Mouse (Mus musculus) liver, embryonic 11.5 days (tissue): ENCODE measurements around the gene Trmt61a. TPM values are rescaled to one million over a fixed set of nuclear protein-coding genes. Genes with fewer than 3 reads are reported as not detected.
"Not testable (repeated sequence)": the region's sequence is repeated elsewhere in the genome, so short reads cannot be mapped to it uniquely, and the experiment has no call there.

ENCODE experiments used
- ATAC-seq: fragments of 200-750 bp; cut with Nextera tagmentation; replicated peaks from 2 replicates; pipeline ENCODE4 v1.8.0; 2017; ENCODE audit warnings: moderate number of reproducible peaks, mild to moderate bottlenecking, moderate TSS enrichment, moderate library complexity; ENCODE audit not compliant: low FRiP score
- DNase-seq: peaks from one replicate; pipeline ENCODE4 v3.0.0-alpha.2; 2017; ENCODE audit warnings: low spot score
- H3K27ac ChIP-seq: fragments of 300-500 bp; sonication (generic); 2 replicates; pipeline ENCODE4 v1.5.1; 2014; ENCODE audit warnings: mild to moderate bottlenecking, low read depth, low read length, control low read depth
- H3K27me3 ChIP-seq: fragments of 300-500 bp; sonication (generic); replicated peaks from 2 replicates; pipeline ENCODE4 v1.6.1; 2014; ENCODE audit warnings: low read length, mixed read lengths; ENCODE audit not compliant: control insufficient read depth, insufficient read depth
- H3K36me3 ChIP-seq: fragments of 300-500 bp; sonication (generic); 2 replicates; pipeline ENCODE4 v1.6.1; 2014; ENCODE audit warnings: mild to moderate bottlenecking, low read length, moderate library complexity, mixed read lengths; ENCODE audit not compliant: control insufficient read depth, insufficient read depth
- H3K4me1 ChIP-seq: fragments of 300-500 bp; sonication (generic); replicated peaks from 2 replicates; pipeline ENCODE4 v1.6.1; 2014; ENCODE audit warnings: low read length, mixed read lengths; ENCODE audit not compliant: control insufficient read depth, insufficient read depth
- H3K4me2 ChIP-seq: fragments of 300-500 bp; sonication (generic); 2 replicates; pipeline ENCODE4 v1.6.1; 2014; ENCODE audit warnings: mild to moderate bottlenecking, control low read depth, moderate library complexity
- H3K4me3 ChIP-seq: fragments of 300-500 bp; sonication (generic); 2 replicates; pipeline ENCODE4 v1.5.1; 2014; ENCODE audit warnings: low read depth, low read length, control low read depth
- H3K9ac ChIP-seq: fragments of 300-500 bp; sonication (generic); 2 replicates; pipeline ENCODE4 v1.6.1; 2014; ENCODE audit warnings: low read depth, low read length, control low read depth
- H3K9me3 ChIP-seq: fragments of 300-500 bp; sonication (generic); 2 replicates; pipeline ENCODE4 v1.6.1; 2016; ENCODE audit warnings: low read length, inconsistent platforms, mixed read lengths; ENCODE audit not compliant: control insufficient read depth
- WGBS: fragments of 180-500 bp; shearing (Covaris S2); extraction: QIAGEN DNeasy Blood & Tissue Kit; methylation state at CpG from one replicate; pipeline ENCODE4 v1.1.7; 2014; 5-methylcytosine and 5-hydroxymethylcytosine counted together
- polyA plus RNA-seq: library from polyadenylated mRNA; unstranded; fragments of >200 nt; fragmentation: Nextera tagmentation; extraction: Ambion mirVana; gene quantifications from 2 replicates; pipeline ENCODE4 v1.2.1, GENCODE M21; 2014

The Trmt61a gene
- polyA plus RNA-seq, 1 experiment from 2014 or later: 21.0 TPM

DNA sequence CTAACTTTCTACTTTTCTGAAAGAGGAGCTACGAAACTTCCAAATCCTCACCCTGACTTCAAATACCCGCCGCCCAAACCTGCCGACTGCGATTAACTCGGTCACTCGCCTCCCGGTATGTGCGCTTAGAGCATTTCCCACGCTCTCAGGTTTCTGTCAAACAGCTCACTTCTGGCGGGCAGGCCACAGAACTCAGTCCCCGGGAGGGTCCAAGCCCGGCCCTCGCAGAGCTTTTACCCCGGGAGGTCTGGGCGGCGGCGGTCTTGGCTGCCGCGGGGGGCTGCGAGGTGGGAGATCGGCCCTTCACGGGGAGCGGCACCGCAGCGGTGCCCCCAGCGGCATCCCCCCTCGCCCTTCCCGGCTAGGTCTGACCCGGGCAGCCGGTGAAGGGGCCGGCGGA is 34.6 kb downstream of the Trmt61a start:
- peak overlapping the region; percentile 94 for H3K4me3 ChIP-seq

DNA sequence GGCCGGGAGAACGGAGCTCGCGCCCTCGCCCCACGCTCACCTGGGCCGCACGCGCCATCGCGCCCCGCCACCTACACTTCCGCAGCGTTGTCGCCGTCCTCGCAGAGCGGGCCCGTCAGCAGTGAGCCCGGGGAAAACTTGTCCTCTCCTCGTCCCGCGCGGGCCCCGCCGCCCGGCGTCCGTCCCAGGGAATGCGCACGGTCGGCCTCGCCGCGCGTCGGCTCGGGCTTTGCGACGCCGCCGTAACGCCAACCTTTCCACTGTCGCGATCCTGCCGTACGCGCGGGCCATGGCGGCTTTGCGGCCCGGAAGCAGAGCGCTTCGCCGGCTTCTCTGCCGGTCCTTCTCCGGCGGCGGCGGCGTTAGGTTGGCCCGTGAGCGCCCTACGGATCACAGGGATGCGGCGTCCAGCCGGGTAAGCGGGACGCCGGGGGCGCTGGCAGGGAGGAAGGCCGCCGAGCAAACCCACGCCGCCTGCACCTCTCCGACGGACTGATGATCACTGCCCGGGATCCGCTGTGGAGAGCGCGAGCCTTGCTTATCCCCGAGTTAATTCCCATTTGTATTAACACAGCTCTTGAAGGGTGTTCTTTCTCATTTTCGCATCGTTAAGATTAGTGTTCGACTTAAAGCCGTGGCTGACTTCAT is 35.2 kb downstream of the Trmt61a start, which contains the start of the genes Bag5 and Apopt1:
Bag5 (minus strand) TSS at position 254 of the 648 bp plus-strand sequence.
Apopt1 (plus strand) TSS at position 258 of the 648 bp plus-strand sequence.
- under 1% methylated on average over 86 of the region's 86 CpGs for WGBS
- peak within 1 kb of the TSS; percentile 94 for H3K4me3 ChIP-seq
- DNase-seq: peak; percentile 90
- H3K9me3 ChIP-seq: no peaks in the 10 kb centered on the region
- no peaks in the 10 kb centered on the region for H3K27me3 ChIP-seq
- ATAC-seq: peak; percentile 84
- H3K9ac ChIP-seq: peak within 1 kb of the TSS; percentile 85
- peak within 1 kb of the TSS; percentile 91 for H3K4me2 ChIP-seq
- peaks cover 15% of the 10 kb centered on the region for H3K4me1 ChIP-seq
- H3K27ac ChIP-seq: peak within 1 kb of the TSS; percentile 70
- peaks cover 17% of the 10 kb centered on the region for H3K36me3 ChIP-seq

More for the DNA sequence above, 34.6 kb downstream of the Trmt61a start:
- peak overlapping the region; percentile 70 for H3K27ac ChIP-seq
- H3K4me1 ChIP-seq: peaks cover 15% of the 10 kb centered on the region
- H3K27me3 ChIP-seq: no peaks in the 10 kb centered on the region
- peak overlapping the region; percentile 91 for H3K4me2 ChIP-seq
- DNase-seq (peak; percentile 51), ATAC-seq (peak; percentile 23; the same call in 1 of the 2 replicates)
- under 1% methylated on average over 33 of the region's 33 CpGs for WGBS
- peak overlapping the region; percentile 85 for H3K9ac ChIP-seq
- H3K9me3 ChIP-seq: no peaks in the 10 kb centered on the region
- H3K36me3 ChIP-seq: peaks cover 17% of the 10 kb centered on the region

DNA sequence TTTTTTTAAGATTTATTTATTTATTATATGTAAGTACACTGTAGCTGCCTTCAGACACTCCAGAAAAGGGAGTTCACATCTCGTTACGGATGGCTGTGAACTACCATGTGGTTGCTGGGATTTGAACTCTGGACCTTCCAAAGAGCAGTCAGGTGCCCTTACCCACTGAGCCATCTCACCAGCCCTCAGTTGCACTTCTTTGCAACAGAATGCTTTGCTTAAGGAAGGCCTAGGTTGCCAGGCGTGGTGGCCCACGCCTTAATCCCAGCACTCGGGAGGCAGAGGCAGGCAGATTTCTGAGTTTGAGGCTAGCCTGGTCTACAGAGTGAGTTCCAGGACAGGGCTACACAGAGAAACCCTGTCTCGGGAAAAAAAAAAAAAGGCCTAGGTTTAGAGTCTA is 36.0 kb downstream of the Trmt61a start:
- Histone ChIP-seq H3K4me2 (peak overlapping the region; percentile 91), H3K4me3 (peak overlapping the region; percentile 94), H3K4me1 (peaks cover 15% of the 10 kb centered on the region), H3K36me3 (peaks cover 15% of the 10 kb centered on the region)
- ATAC-seq, DNase-seq, H3K9ac ChIP-seq, H3K27ac ChIP-seq, H3K9me3 ChIP-seq, H3K27me3 ChIP-seq: not testable (repeated sequence)
- 70% methylated on average over 6 of the region's 6 CpGs for WGBS

DNA sequence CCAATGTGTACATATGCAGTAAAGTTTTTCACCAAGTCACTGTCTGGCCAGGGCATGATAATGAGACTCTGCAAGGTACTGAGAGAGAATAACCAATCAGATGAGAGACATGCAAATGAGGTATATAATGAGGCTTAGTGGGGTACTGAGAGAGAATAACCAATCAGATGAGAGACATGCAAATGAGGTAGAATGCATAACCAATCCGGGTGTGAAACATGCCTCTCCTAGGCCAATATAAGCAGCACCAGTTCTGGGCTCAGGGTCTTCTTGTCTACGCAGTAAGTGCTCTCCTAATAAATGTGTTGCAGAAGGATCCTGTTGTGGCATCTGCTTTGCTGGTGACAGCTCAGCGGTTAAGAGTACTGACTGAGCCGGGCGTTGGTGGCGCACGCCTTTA is 38.6 kb downstream of the Trmt61a start:
- no peak overlapping the region for H3K4me3 ChIP-seq
- 95% methylated on average over 7 of the region's 7 CpGs for WGBS
- no peak overlapping the region for H3K27ac ChIP-seq
- no peaks in the 10 kb centered on the region for H3K36me3 ChIP-seq
- DNase-seq (no peak), ATAC-seq (no peak)
- H3K9ac ChIP-seq: no peak overlapping the region
- no peaks in the 10 kb centered on the region for H3K9me3 ChIP-seq
- H3K27me3 ChIP-seq: no peaks in the 10 kb centered on the region
- H3K4me2 ChIP-seq: no peak overlapping the region
- H3K4me1 ChIP-seq: peaks cover 14% of the 10 kb centered on the region

DNA sequence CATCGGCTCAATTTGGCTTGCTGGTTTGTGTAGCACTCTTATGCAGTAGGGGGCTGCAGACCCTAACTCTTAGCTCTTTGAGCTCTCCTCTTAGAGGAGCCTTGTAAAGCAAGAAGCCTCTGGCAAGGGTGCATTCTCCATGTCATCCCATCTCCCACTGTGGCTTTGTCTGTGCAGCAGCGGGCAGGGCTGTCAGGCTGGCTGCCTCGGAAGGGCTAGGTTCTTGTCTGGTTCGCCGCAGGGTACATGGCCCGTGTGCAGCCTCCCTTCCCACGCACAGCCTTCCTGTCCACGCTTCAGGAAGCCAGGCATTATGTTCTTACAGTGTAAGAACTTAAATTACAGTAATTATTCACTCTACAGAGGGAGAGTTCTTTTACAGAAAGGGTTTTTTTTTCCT is 40.8 kb downstream of the Trmt61a start:
- Histone ChIP-seq H3K4me3 (no peak overlapping the region), H3K4me2 (no peak overlapping the region), H3K27ac (no peak overlapping the region), H3K9ac (no peak overlapping the region), H3K27me3 (no peaks in the 10 kb centered on the region), H3K36me3 (no peaks in the 10 kb centered on the region), H3K4me1 (0 out of 2 replicates have a peak, but pooled peaks cover 7% of the 10 kb centered on the region), H3K9me3 (no peaks in the 10 kb centered on the region)
- 70% methylated on average over 8 of the region's 8 CpGs for WGBS
- no peak for ATAC-seq
- DNase-seq: no peak

DNA sequence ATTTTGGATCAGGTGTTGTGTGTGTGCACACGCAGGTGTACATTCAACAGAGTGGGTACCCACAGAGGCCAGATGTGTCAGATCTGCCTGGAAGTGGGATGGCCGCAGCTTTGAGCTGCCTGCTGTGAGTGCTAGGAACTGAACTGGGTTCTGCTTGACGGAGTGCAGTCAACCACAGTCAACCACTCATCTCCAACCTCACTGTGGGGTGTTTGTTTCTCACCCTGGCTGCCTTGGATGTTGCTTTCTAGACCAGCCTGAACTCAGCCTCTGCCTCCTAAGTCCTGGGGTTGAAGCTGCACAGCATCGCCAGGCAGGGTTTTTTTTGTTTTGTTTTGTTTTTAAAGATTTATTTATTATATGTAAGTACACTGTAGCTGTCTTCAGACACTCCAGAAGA is 42.3 kb downstream of the Trmt61a start:
- WGBS: 87% methylated on average over 4 of the region's 4 CpGs
- H3K9me3 ChIP-seq: no peaks in the 10 kb centered on the region
- H3K36me3 ChIP-seq: peaks cover 5% of the 10 kb centered on the region; the same call in 1 of the 2 replicates
- H3K4me1 ChIP-seq: no peaks in the 10 kb centered on the region
- no peak overlapping the region for H3K4me2 ChIP-seq
- no peaks in the 10 kb centered on the region for H3K27me3 ChIP-seq
- no peak overlapping the region for H3K9ac ChIP-seq
- H3K4me3 ChIP-seq: no peak overlapping the region
- H3K27ac ChIP-seq: no peak overlapping the region
- ATAC-seq: no peak
- DNase-seq: no peak

DNA sequence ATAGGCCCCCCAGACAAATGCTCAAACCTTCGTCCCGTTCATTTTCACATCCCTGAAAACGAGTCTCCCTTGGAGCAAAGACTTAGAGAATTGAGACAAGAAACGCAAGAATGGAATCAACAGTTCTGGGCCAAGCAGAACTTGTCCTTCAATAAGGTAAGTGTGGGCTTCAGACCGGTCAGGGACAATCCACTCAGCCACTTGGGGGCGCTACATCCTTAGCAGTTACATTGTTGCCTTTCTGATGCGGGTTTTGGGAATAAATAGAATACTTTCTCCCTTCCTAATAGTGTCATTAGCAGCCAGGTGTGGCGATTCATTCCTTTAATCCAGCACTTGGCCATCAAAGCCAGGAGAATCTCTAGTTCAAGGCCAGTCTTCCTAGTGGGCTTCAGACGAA is 44.7 kb downstream of the Trmt61a start:
- H3K27me3 ChIP-seq: no peaks in the 10 kb centered on the region
- 65% methylated on average over 9 of the region's 9 CpGs for WGBS
- no peak overlapping the region for H3K9ac ChIP-seq
- no peaks in the 10 kb centered on the region for H3K9me3 ChIP-seq
- no peak for ATAC-seq
- H3K36me3 ChIP-seq: peaks cover 7% of the 10 kb centered on the region; the same call in 1 of the 2 replicates
- DNase-seq: no peak
- H3K4me2 ChIP-seq: no peak overlapping the region
- no peak overlapping the region for H3K27ac ChIP-seq
- H3K4me1 ChIP-seq: no peaks in the 10 kb centered on the region
- H3K4me3 ChIP-seq: no peak overlapping the region

DNA sequence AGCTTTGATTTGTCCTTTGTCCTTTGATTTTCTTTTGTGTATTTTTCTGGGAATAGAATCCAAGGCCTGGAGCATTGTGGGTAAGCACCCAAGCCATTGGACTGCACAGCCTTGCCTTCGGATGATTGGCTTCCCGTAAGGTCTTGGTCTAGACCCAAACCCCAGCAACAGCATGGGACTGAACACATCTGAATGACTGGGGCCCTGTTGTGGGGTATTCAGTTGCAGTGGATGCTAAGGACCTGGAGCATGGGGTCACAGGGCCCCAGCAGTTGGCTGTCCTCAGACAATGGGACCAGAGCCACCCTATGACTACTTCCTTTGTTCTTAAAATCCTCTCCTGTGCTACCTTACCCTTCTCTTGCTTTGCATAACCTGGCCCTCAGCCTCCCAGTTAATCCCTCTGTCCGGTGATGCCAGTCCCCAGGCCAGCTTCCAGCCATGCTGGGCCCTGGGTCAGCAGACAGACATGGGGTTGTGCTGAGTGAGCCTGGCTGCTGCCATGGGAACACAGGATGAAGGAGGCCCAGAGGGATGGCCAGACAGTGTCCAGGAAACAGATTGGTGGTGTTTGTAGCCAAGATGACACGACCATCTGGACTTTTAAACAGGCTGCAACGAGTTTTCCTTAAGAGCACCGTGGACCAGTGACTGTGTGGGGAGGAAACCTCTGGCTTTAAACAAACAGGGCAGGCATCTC is 46.9 kb downstream of the Trmt61a start:
- no peaks in the 10 kb centered on the region for H3K27me3 ChIP-seq
- no peaks in the 10 kb centered on the region for H3K4me1 ChIP-seq
- no peak overlapping the region for H3K27ac ChIP-seq
- ATAC-seq: no peak
- no peaks in the 10 kb centered on the region for H3K9me3 ChIP-seq
- no peak overlapping the region for H3K4me2 ChIP-seq
- no peak overlapping the region for H3K9ac ChIP-seq
- no peak overlapping the region for H3K4me3 ChIP-seq
- peaks cover 8% of the 10 kb centered on the region; the same call in 1 of the 2 replicates for H3K36me3 ChIP-seq
- WGBS: 77% methylated on average over 6 of the region's 6 CpGs
- no peak for DNase-seq
